Mouse (Mus musculus): Measurements from ENCODE around the gene Cyp3a41b. TPM values are rescaled to one million over a fixed set of nuclear protein-coding genes. Genes with fewer than 3 reads are reported as not detected.
"Not testable (repeated sequence)": the region's sequence is repeated elsewhere in the genome, so short reads cannot be mapped to it uniquely, and the experiment has no call there.

Gene Cyp3a41b
- not detected in 2 replicates for polyA plus RNA-seq (2012; rRNA removed)

GRCm38 (mm10) chr5:145584630-145585029 is at the start of gene Cyp3a41b:
Cyp3a41b (minus strand) TSS chr5:145584730.
- not testable (repeated sequence) for H3K27ac ChIP-seq (ENCODE audit: insufficient read depth, low read length)

DNA sequence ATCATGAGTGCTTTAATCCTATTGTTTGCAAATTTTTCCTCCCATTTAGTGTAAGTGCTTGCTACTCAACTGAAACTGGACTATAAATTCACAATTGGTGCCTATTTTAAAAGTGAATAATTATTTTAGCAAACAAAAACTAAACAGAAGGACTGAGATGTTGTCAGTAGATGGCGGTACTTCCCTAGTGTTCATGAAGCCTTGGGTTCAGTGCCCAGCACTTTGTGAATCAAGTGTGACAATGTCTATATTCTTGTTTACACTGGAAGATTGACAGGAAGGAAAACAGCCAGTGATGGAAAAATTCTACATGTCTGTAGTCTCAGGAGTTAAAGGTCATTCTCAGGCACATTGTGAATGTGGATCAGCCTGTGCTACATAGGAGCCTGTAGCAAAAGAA is 47.8 kb upstream of the Cyp3a41b start:
- DNase-seq (ENCODE audit: low read depth in 1 of 2, low spot score in 2 of 2); H3K4me3 ChIP-seq (ENCODE audit: extremely low read depth, insufficient read depth, insufficient read length); H3K27ac ChIP-seq (ENCODE audit: insufficient read depth, low read length); H3K27me3 ChIP-seq (ENCODE audit: control insufficient read depth, insufficient read depth, low read length); H3K4me1 ChIP-seq (ENCODE audit: control insufficient read depth, insufficient read depth, insufficient read length); H3K36me3 ChIP-seq (ENCODE audit: control insufficient read depth, insufficient read depth, low read length): not testable (repeated sequence)
- 85% methylated on average over 1 of the region's 1 CpGs for WGBS

More at GRCm38 (mm10) chr5:145584630-145585029, at the start of gene Cyp3a41b:
- not testable (repeated sequence) for DNase-seq (ENCODE audit: low read depth in 1 of 2, low spot score in 2 of 2); H3K27me3 ChIP-seq (ENCODE audit: control insufficient read depth, insufficient read depth, low read length); H3K4me3 ChIP-seq (ENCODE audit: extremely low read depth, insufficient read depth, insufficient read length); H3K4me1 ChIP-seq (ENCODE audit: control insufficient read depth, insufficient read depth, insufficient read length); H3K36me3 ChIP-seq (ENCODE audit: control insufficient read depth, insufficient read depth, low read length)
- WGBS: 81% methylated on average over 1 of the region's 2 CpGs

DNA sequence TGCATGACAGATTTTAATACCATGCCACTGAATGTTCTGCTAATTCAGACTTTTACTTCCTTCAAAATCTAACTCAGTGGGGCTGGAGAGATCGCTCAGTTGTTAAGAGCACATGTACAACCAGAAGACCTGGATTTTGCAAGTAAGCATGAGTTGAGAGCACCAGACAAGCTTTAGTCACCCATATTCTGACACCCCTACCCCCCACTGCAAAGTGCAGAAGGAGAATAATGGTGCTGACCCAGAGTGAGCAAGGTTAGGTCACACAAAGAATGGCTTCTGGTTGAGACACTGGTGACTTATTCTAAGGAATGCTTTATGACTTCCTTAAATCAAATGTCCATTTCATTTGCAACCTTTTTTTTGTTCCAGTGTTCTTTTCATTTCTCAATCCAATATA is 20.4 kb upstream of the Cyp3a41b start:
- not testable (repeated sequence) for H3K4me3 ChIP-seq (ENCODE audit: extremely low read depth, insufficient read depth, insufficient read length); H3K36me3 ChIP-seq (ENCODE audit: control insufficient read depth, insufficient read depth, low read length); H3K4me1 ChIP-seq (ENCODE audit: control insufficient read depth, insufficient read depth, insufficient read length); DNase-seq (ENCODE audit: low read depth in 1 of 2, low spot score in 2 of 2); H3K27me3 ChIP-seq (ENCODE audit: control insufficient read depth, insufficient read depth, low read length); H3K27ac ChIP-seq (ENCODE audit: insufficient read depth, low read length)
- 90% methylated on average over 1 of the region's 1 CpGs for WGBS

DNA sequence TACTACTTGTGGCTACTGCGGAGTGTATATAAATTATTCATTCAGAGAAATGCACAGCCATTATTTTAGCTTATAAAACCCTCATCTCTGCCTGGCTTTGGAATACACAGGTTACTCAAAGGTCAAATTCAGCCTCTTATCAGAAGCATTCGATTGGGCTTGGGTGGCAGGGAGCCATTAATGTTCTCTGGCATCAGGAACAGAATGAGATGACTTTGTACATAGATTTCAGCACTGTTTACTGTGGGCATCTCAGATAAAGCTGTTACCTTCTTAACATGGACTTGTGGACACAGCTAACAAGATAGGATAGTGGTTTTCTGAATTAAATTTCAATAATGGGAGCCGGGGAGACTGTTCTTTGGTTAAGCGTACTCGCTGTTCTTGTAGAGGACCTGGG is 13.3 kb upstream of the Cyp3a41b start:
- not testable (repeated sequence) for H3K27ac ChIP-seq (ENCODE audit: insufficient read depth, low read length); H3K4me1 ChIP-seq (ENCODE audit: control insufficient read depth, insufficient read depth, insufficient read length); DNase-seq (ENCODE audit: low read depth in 1 of 2, low spot score in 2 of 2); H3K4me3 ChIP-seq (ENCODE audit: extremely low read depth, insufficient read depth, insufficient read length); H3K36me3 ChIP-seq (ENCODE audit: control insufficient read depth, insufficient read depth, low read length); H3K27me3 ChIP-seq (ENCODE audit: control insufficient read depth, insufficient read depth, low read length)
- 78% methylated on average over 5 of the region's 5 CpGs for WGBS

- H3K36me3 ChIP-seq (ENCODE audit: control insufficient read depth, insufficient read depth, low read length); DNase-seq (ENCODE audit: low read depth in 1 of 2, low spot score in 2 of 2); H3K27me3 ChIP-seq (ENCODE audit: control insufficient read depth, insufficient read depth, low read length); H3K4me3 ChIP-seq (ENCODE audit: extremely low read depth, insufficient read depth, insufficient read length); H3K4me1 ChIP-seq (ENCODE audit: control insufficient read depth, insufficient read depth, insufficient read length); H3K27ac ChIP-seq (ENCODE audit: insufficient read depth, low read length): not testable (repeated sequence)
- 58% methylated on average over 1 of the region's 1 CpGs for WGBS
Measured at GRCm38 (mm10) chr5:145577321-145577720, 7.2 kb downstream of the Cyp3a41b start.

DNA sequence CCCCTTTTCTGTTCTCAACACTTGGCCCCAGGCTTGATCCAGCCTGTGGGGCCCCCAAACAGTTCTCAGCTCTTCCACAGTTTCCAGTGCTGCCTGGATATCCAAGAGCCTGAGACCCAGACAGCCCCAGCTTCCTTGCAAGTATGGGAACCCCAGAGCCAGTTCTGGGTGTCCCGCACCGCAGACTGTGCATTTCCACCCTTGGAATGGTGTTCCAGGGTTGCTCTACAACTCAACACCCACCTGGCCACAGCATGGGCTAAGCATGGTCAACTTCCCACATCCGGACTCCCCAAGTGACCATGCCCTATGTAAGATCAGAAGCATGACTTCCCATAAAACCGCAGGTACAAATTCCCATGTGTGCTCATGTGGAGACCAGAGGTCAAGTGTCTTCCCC is 8.9 kb downstream of the Cyp3a41b start:
- not testable (repeated sequence) for H3K36me3 ChIP-seq (ENCODE audit: control insufficient read depth, insufficient read depth, low read length); H3K4me1 ChIP-seq (ENCODE audit: control insufficient read depth, insufficient read depth, insufficient read length); H3K27ac ChIP-seq (ENCODE audit: insufficient read depth, low read length); DNase-seq (ENCODE audit: low read depth in 1 of 2, low spot score in 2 of 2); H3K27me3 ChIP-seq (ENCODE audit: control insufficient read depth, insufficient read depth, low read length); H3K4me3 ChIP-seq (ENCODE audit: extremely low read depth, insufficient read depth, insufficient read length)
- 87% methylated on average over 4 of the region's 4 CpGs for WGBS

DNA sequence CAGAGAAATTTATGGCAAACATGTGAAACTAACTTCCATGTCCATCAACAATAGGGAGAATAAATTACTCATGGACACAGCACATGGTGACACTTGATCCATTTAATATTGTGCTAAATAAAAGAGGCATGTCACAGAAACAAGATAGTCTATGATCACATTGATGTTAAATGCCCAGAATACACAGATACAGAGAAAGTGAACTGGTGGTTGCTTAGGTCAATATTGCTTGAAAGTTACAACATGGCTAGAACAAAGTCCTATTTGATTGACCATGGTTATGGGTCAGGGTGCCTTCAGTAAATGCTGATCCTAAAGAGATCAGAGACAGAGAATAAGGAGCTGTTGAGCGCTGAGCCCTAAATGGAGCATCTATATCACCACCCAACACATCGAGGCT is 12.6 kb downstream of the Cyp3a41b start:
- DNase-seq (ENCODE audit: low read depth in 1 of 2, low spot score in 2 of 2); H3K4me3 ChIP-seq (ENCODE audit: extremely low read depth, insufficient read depth, insufficient read length); H3K4me1 ChIP-seq (ENCODE audit: control insufficient read depth, insufficient read depth, insufficient read length); H3K27ac ChIP-seq (ENCODE audit: insufficient read depth, low read length); H3K27me3 ChIP-seq (ENCODE audit: control insufficient read depth, insufficient read depth, low read length); H3K36me3 ChIP-seq (ENCODE audit: control insufficient read depth, insufficient read depth, low read length): not testable (repeated sequence)
- 82% methylated on average over 2 of the region's 2 CpGs for WGBS

Other genes starting within 250 kb of the Cyp3a41b start
- not detected in 2 replicates for gene Cyp3a57, start 239.5 kb downstream of the Cyp3a41b start, polyA plus RNA-seq (2012; rRNA removed)
- not detected in 2 replicates for gene Cyp3a16, start 115.0 kb downstream of the Cyp3a41b start, polyA plus RNA-seq (2012; rRNA removed)
- gene Cyp3a41a, start 135.4 kb upstream of the Cyp3a41b start, polyA plus RNA-seq (2012; rRNA removed): 0.04 TPM in 1 of 2 replicates, not detected in the other
- gene Cyp3a44, start 221.1 kb upstream of the Cyp3a41b start, polyA plus RNA-seq (2012; rRNA removed): not detected in 2 replicates